Mouse (Mus musculus) layer of hippocampus, adult 11-12 months (tissue): Measurements from ENCODE around the gene Papss1.

Source experiments
- DNase-seq: peaks from one replicate; pipeline ENCODE4 v3.0.0; 2022; ENCODE audit warnings: low spot score

The Papss1 gene

GRCm38 (mm10) chr3:131636126-131636525 is 71.6 kb downstream of the Papss1 start:
- DNase-seq, result no peak

GRCm38 (mm10) chr3:131637008-131637407 is 72.4 kb downstream of the Papss1 start:
- DNase-seq, result no peak

- no peak for DNase-seq
Measured at GRCm38 (mm10) chr3:131637664-131638063, 73.1 kb downstream of the Papss1 start.

GRCm38 (mm10) chr3:131638216-131638615 is 73.6 kb downstream of the Papss1 start:
- no peak for DNase-seq

- DNase-seq, result peak; percentile 65
Measured at GRCm38 (mm10) chr3:131642681-131643292, 78.2 kb downstream of the Papss1 start.

- no peak for DNase-seq
Measured at GRCm38 (mm10) chr3:131645203-131645602, 80.6 kb downstream of the Papss1 start.

GRCm38 (mm10) chr3:131654366-131654765 is 89.8 kb downstream of the Papss1 start:
- no peak for DNase-seq

- DNase-seq, result no peak
Measured at GRCm38 (mm10) chr3:131656032-131656431, 91.5 kb downstream of the Papss1 start.

- DNase-seq, result no peak
Measured at GRCm38 (mm10) chr3:131660126-131660525, 95.6 kb downstream of the Papss1 start.

- no peak for DNase-seq
Measured at GRCm38 (mm10) chr3:131660629-131661028, 96.1 kb downstream of the Papss1 start.

GRCm38 (mm10) chr3:131662589-131663148 is 98.1 kb downstream of the Papss1 start:
- DNase-seq, result peak; percentile 15

- DNase-seq, result no peak
Measured at GRCm38 (mm10) chr3:131669910-131670309, 105.3 kb downstream of the Papss1 start.

GRCm38 (mm10) chr3:131686106-131686505 is 121.5 kb downstream of the Papss1 start:
- DNase-seq, result peak; percentile 27

GRCm38 (mm10) chr3:131689949-131690348 is 125.4 kb downstream of the Papss1 start:
- DNase-seq, result no peak

GRCm38 (mm10) chr3:131690543-131690942 is 126.0 kb downstream of the Papss1 start:
- no peak for DNase-seq

GRCm38 (mm10) chr3:131691202-131691601 is 126.6 kb downstream of the Papss1 start:
- DNase-seq, result no peak
